Mouse (Mus musculus) heart, adult 2 months (tissue): Measurements from ENCODE around the gene Klf12. TPM values are rescaled to one million over a fixed set of nuclear protein-coding genes. Genes with fewer than 3 reads are reported as not detected.

Experiments used
- DNase-seq, 2 experiments: peaks; one replicate each; pipeline ENCODE4 v3.0.0; 2021
- H3K27ac ChIP-seq: fragments of 200-600 bp; 2 replicates; pipeline ENCODE4 v1.8.1; 2022
- H3K27me3 ChIP-seq: fragments of 200-500 bp; 2 replicates; pipeline ENCODE4 v1.6.1; 2012; ENCODE audit warnings: mild to moderate bottlenecking, low read length, inconsistent platforms, mixed read lengths; ENCODE audit not compliant: control insufficient read depth, insufficient read depth
- H3K36me3 ChIP-seq: fragments of 200-500 bp; 2 replicates; pipeline ENCODE4 v1.6.1; 2012; ENCODE audit warnings: low read length, inconsistent platforms; ENCODE audit not compliant: control insufficient read depth, insufficient read depth
- H3K4me1 ChIP-seq: fragments of 200-500 bp; 2 replicates; pipeline ENCODE4 v1.6.1; 2011; ENCODE audit warnings: low read length; ENCODE audit not compliant: control insufficient read depth, insufficient read depth
- H3K4me3 ChIP-seq: fragments of 200-600 bp; 2 replicates; pipeline ENCODE4 v1.8.1; 2022
- H3K79me2 ChIP-seq: fragments of 200-500 bp; replicated peaks from 2 replicates; pipeline ENCODE4 v1.6.1; 2012; ENCODE audit warnings: mild to moderate bottlenecking, inconsistent platforms, low read length, moderate library complexity, mixed read lengths; ENCODE audit not compliant: control insufficient read depth, insufficient read depth
- H3K9ac ChIP-seq: fragments of 200-500 bp; 2 replicates; pipeline ENCODE4 v1.6.1; 2012; ENCODE audit warnings: low read depth, mild to moderate bottlenecking, control low read depth, inconsistent platforms, low read length, mixed read lengths
- CTCF ChIP-seq: fragments of 200-600 bp; IDR thresholded peaks from 2 replicates; pipeline ENCODE4 v1.8.1; 2022; ENCODE audit warnings: antibody characterized with exemption, mild to moderate bottlenecking, moderate library complexity
- EP300 ChIP-seq: fragments of 200-500 bp; IDR thresholded peaks from 2 replicates; pipeline ENCODE4 v1.6.1; 2011; ENCODE audit warnings: low read depth, low read length, control low read depth; ENCODE audit not compliant: insufficient read depth
- POLR2A ChIP-seq: fragments of 200-500 bp; IDR thresholded peaks from 2 replicates; pipeline ENCODE4 v1.6.1; 2011; ENCODE audit warnings: mild to moderate bottlenecking, low read depth, low read length, control low read depth; ENCODE audit not compliant: insufficient read depth
- WGBS: fragments of 180-500 bp; shearing (Covaris S2); methylation state at CpG from one replicate; pipeline ENCODE4 v1.1.7; 2018; 5-methylcytosine and 5-hydroxymethylcytosine counted together
- intact Hi-C: fragments of 180-260 bp; cut with DNase I; formaldehyde crosslinking; loops from one replicate; pipeline ENCODE4 v1.15.1; 2025
- polyA plus RNA-seq: library from polyadenylated mRNA; depleted of rRNA; stranded (reverse); fragments of >200 nt; gene quantifications from 2 replicates; pipeline ENCODE4 v1.2.3, GENCODE M21; 2012
- total RNA-seq, 2 experiments: library from RNA; stranded (reverse); gene quantifications; 2 replicates each; pipeline ENCODE4 v1.2.3; 2021

Klf12 gene
- total and polyA plus RNA-seq, 3 experiments: 8.6 to 15.8 (median 15.3) TPM

GRCm38 (mm10) chr14:100200058-100200688 lies 84.3 kb downstream of the Klf12 start:
- DNase-seq: no peak
- peaks cover 2% of the 10 kb centered on the region; the same call in 1 of the 2 replicates for H3K36me3 ChIP-seq
- TF ChIP-seq POLR2A (no peak), EP300 (no peak), CTCF (no peak)
- WGBS: 72% methylated on average over 6 of the region's 6 CpGs
- no peaks in the 10 kb centered on the region; the same call in 1 of the 2 replicates for H3K79me2 ChIP-seq
- intact Hi-C loops: no loop called here
- no peak overlapping the region for H3K4me3 ChIP-seq
- H3K27me3 ChIP-seq: no peaks in the 10 kb centered on the region
- H3K9ac ChIP-seq: no peak overlapping the region
- no peak overlapping the region for H3K27ac ChIP-seq
- H3K4me1 ChIP-seq: no peaks in the 10 kb centered on the region

GRCm38 (mm10) chr14:100198636-100199035 lies 85.8 kb downstream of the Klf12 start:
- Histone ChIP-seq H3K4me1 (no peaks in the 10 kb centered on the region), H3K27me3 (no peaks in the 10 kb centered on the region), H3K9ac (no peak overlapping the region), H3K27ac (no peak overlapping the region), H3K36me3 (no peaks in the 10 kb centered on the region), H3K4me3 (no peak overlapping the region), H3K79me2 (no peaks in the 10 kb centered on the region; the same call in 1 of the 2 replicates)
- intact Hi-C loops: no loop called here
- WGBS: 91% methylated on average over 4 of the region's 4 CpGs
- no peak for DNase-seq
- TF ChIP-seq POLR2A (no peak), CTCF (no peak), EP300 (no peak)

DNA sequence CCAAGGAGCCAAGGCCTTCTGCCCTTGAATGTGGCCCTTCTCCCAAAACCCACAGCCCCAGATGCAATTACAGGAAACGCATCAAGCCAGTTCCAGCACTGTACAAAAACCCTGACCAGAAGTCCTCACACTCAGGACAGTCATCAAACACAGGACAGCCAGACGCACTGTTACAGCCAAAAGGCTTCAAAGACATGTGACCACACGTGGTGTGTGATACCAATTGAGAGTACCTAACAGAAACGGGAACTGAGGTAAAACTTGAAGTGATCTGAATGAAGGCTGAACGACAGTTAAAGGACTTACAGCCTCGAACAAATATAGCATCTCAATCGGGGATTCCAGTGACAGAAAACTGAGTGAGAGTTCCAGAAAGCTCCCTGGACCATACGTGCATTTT lies 87.3 kb downstream of the Klf12 start:
- Histone ChIP-seq H3K27me3 (no peaks in the 10 kb centered on the region), H3K4me1 (no peaks in the 10 kb centered on the region), H3K27ac (no peak overlapping the region), H3K4me3 (no peak overlapping the region), H3K36me3 (no peaks in the 10 kb centered on the region), H3K79me2 (no peaks in the 10 kb centered on the region; the same call in 1 of the 2 replicates), H3K9ac (no peak overlapping the region)
- TF ChIP-seq EP300 (no peak), POLR2A (no peak), CTCF (no peak)
- intact Hi-C loops: no loop called here
- 91% methylated on average over 8 of the region's 8 CpGs for WGBS
- DNase-seq: no peak

- Histone ChIP-seq H3K9ac (no peak overlapping the region), H3K36me3 (peaks cover 6% of the 10 kb centered on the region), H3K27me3 (no peaks in the 10 kb centered on the region), H3K79me2 (no peaks in the 10 kb centered on the region; the same call in 1 of the 2 replicates), H3K4me3 (no peak overlapping the region; the same call in 1 of the 2 replicates), H3K27ac (peak overlapping the region; percentile 6; the same call in 1 of the 2 replicates), H3K4me1 (peaks cover 6% of the 10 kb centered on the region)
- 52% methylated on average over 11 of the region's 11 CpGs for WGBS
- DNase-seq: no peak
- intact Hi-C loops: loop anchor here (5.0 kb wide), 1 partner anchor 93 kb away; the partner anchor contains the start of gene Klf12
- TF ChIP-seq POLR2A (no peak), CTCF (no peak), EP300 (no peak)
Measured at GRCm38 (mm10) chr14:100189490-100190197, 94.8 kb downstream of the Klf12 start.

- H3K36me3 ChIP-seq: peaks cover 6% of the 10 kb centered on the region
- H3K4me3 ChIP-seq: no peak overlapping the region
- intact Hi-C loops: loop anchor here (5.0 kb wide), 1 partner anchor 95 kb away; the partner anchor contains the start of gene Klf12
- peaks cover 7% of the 10 kb centered on the region for H3K4me1 ChIP-seq
- H3K27ac ChIP-seq: no peak overlapping the region
- H3K9ac ChIP-seq: no peak overlapping the region
- TF ChIP-seq CTCF (no peak), EP300 (no peak), POLR2A (no peak)
- WGBS: 95% methylated on average over 3 of the region's 3 CpGs
- DNase-seq: no peak
- H3K79me2 ChIP-seq: no peaks in the 10 kb centered on the region
- H3K27me3 ChIP-seq: no peaks in the 10 kb centered on the region
Measured at GRCm38 (mm10) chr14:100187372-100187771, 97.1 kb downstream of the Klf12 start.

DNA sequence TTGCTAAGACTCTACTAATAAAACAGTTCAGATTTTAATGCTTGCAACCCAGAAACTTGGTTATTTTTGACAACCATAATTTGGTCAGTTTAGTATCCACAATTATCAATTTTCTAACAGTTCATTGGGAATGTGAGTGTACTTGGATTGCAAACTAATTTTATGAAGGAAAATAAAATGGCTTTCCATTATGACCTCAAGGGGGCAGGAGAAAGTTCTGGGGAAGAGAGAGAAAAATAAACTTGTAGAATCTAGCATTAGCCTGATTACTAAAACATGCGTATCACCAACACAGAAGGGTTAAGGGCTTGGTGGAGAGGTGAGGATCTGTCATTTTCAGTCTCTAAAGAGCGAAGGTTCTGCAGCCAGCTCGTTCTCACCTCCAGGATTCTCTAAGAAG lies 106.7 kb downstream of the Klf12 start:
- no peak overlapping the region for H3K4me3 ChIP-seq
- intact Hi-C loops: no loop called here
- no peak overlapping the region for H3K9ac ChIP-seq
- DNase-seq: no peak
- H3K27ac ChIP-seq: no peak overlapping the region
- 75% methylated on average over 3 of the region's 3 CpGs for WGBS
- 0 out of 2 replicates have a peak, but pooled peaks cover 2% of the 10 kb centered on the region for H3K36me3 ChIP-seq
- no peaks in the 10 kb centered on the region for H3K27me3 ChIP-seq
- no peaks in the 10 kb centered on the region for H3K79me2 ChIP-seq
- H3K4me1 ChIP-seq: 0 out of 2 replicates have a peak, but pooled peaks cover 1% of the 10 kb centered on the region
- TF ChIP-seq EP300 (no peak), CTCF (peak; percentile 68), POLR2A (no peak)
